Mouse (Mus musculus) limb, embryonic 14.5 days (tissue): Measurements from ENCODE around the gene Spcs2. TPM values are rescaled to one million over a fixed set of nuclear protein-coding genes. Genes with fewer than 3 reads are reported as not detected.
"Not testable (repeated sequence)": the region's sequence is repeated elsewhere in the genome, so short reads cannot be mapped to it uniquely, and the experiment has no call there.

Experiments
- ATAC-seq: fragments of 200-750 bp; cut with Nextera tagmentation; 2 replicates; pipeline ENCODE4 v1.8.0; 2017; ENCODE audit warnings: low read depth, moderate number of reproducible peaks, moderate TSS enrichment; ENCODE audit not compliant: low FRiP score
- DNase-seq: peaks from one replicate; pipeline ENCODE4 v3.0.0-alpha.2; 2015; ENCODE audit warnings: low spot score
- H3K27ac ChIP-seq: fragments of 300-500 bp; sonication (generic); replicated peaks from 2 replicates; pipeline ENCODE4 v1.5.1; 2014; ENCODE audit warnings: low read depth, mild to moderate bottlenecking, low read length, moderate library complexity, mixed read lengths
- H3K27me3 ChIP-seq: fragments of 300-500 bp; sonication (generic); 2 replicates; pipeline ENCODE4 v1.6.1; 2014; ENCODE audit warnings: low read length, mixed read lengths; ENCODE audit not compliant: control insufficient read depth, insufficient read depth
- H3K36me3 ChIP-seq: fragments of 300-500 bp; sonication (generic); 2 replicates; pipeline ENCODE4 v1.6.1; 2014; ENCODE audit warnings: mild to moderate bottlenecking, low read length, moderate library complexity, mixed read lengths; ENCODE audit not compliant: control insufficient read depth, insufficient read depth
- H3K4me1 ChIP-seq: fragments of 300-500 bp; sonication (generic); 2 replicates; pipeline ENCODE4 v1.6.1; 2014; ENCODE audit warnings: antibody characterized with exemption, low read length, mixed read lengths; ENCODE audit not compliant: control insufficient read depth, insufficient read depth
- H3K4me2 ChIP-seq: fragments of 300-500 bp; sonication (generic); replicated peaks from 2 replicates; pipeline ENCODE4 v1.6.1; 2014; ENCODE audit warnings: low read depth, mild to moderate bottlenecking, low read length, moderate library complexity; ENCODE audit not compliant: severe bottlenecking
- H3K4me3 ChIP-seq: fragments of 300-500 bp; sonication (generic); replicated peaks from 2 replicates; pipeline ENCODE4 v1.5.1; 2014; ENCODE audit warnings: low read length
- H3K9ac ChIP-seq: fragments of 300-500 bp; sonication (generic); 2 replicates; pipeline ENCODE4 v1.6.1; 2014; ENCODE audit warnings: mild to moderate bottlenecking, low read depth, low read length, moderate library complexity; ENCODE audit not compliant: severe bottlenecking
- H3K9me3 ChIP-seq: fragments of 300-500 bp; sonication (generic); 2 replicates; pipeline ENCODE4 v1.6.1; 2016; ENCODE audit warnings: low read length; ENCODE audit not compliant: control insufficient read depth
- POLR2A ChIP-seq: fragments of 200-500 bp; IDR thresholded peaks from 2 replicates; pipeline ENCODE4 v1.8.0; 2012; ENCODE audit warnings: inconsistent platforms, mild to moderate bottlenecking, moderate library complexity, borderline replicate concordance; ENCODE audit not compliant: insufficient read depth, insufficient read length; ENCODE audit errors: extremely low read depth
- WGBS: fragments of 180-500 bp; shearing (Covaris S2); extraction: QIAGEN DNeasy Blood & Tissue Kit; methylation state at CpG from one replicate; pipeline ENCODE4 v1.1.7; 2014; 5-methylcytosine and 5-hydroxymethylcytosine counted together
- polyA plus RNA-seq, 2 experiments: library from polyadenylated mRNA; depleted of rRNA in 1 of 2; stranded (reverse) in 1 of 2; unstranded in 1 of 2; fragments of >200 nt; fragmentation: Nextera tagmentation in 1 of 2; extraction: Ambion mirVana in 1 of 2; gene quantifications; 2 replicates each; pipeline versions ENCODE4 v1.2.1 to v1.2.3; 2012 to 2014

Spcs2 gene
- polyA plus RNA-seq, 2 experiments = 115 to 301 TPM

DNA sequence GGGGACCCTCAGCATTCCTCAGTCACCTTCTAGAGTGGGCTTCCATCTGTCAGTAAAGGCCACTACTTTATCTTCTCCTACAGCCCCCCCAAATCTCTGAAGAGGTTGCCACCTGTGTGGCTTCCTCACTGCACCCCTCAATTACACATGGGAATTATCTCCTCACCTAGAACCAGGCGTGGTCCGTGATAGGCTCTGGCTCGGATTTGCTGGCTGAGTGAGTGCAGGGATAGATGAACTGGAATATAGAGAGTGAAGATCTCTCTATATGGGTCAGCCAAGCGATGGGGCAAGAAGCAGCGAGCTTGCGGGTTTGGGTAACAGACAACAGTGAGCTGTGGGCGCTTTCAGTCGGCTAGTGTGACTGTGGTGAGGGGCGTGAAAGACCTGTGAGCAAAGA, 37.8 kb downstream of the Spcs2 start:
- no peak for ATAC-seq
- H3K9me3 ChIP-seq = no peaks in the 10 kb centered on the region

DNA sequence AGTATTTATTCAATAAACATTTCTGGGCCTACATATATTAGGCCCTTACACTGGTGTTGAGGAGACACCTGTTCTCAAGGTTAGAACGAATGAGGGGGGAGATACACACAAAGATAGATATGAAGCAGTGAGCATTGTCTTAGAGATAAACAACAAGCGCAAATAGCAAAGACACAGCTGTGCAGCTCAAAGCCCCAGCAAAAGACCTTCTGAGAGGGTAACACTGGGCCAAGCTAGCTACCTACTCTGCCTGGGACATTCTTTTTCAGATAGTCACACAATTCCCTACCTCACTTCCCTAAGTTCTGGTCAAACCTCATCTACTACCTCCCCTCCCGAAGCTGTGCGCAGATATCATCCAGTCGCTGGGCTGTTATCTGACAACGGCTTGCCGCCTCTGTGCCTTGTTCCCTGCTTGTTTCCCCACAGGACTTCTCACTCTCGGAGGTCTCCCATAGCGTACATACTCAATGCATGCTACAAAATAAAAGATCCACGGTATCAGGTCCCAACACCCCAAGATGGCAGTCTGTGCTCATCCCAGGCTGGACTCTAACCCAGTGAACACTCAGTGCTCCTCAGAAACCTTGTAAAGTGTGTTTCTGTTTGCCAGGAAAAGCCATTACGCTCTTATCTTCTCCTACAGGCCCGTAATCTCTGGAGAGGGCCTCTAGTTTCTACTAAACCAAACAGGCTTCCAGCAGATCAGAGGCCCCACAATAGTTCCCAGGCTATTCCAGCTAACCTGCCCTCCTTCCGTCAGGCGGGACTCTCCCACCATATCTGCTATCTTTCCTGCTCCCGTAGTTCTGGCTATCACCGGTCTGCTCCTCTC, 38.4 kb downstream of the Spcs2 start:
- no peak overlapping the region for H3K27ac ChIP-seq
- H3K27me3 ChIP-seq = no peaks in the 10 kb centered on the region
- no peaks in the 10 kb centered on the region for H3K36me3 ChIP-seq
- no peak for DNase-seq
- no peak overlapping the region for H3K4me2 ChIP-seq
- TF ChIP-seq POLR2A = no peak
- H3K4me3 ChIP-seq = no peak overlapping the region
- no peak for ATAC-seq
- H3K9me3 ChIP-seq = no peaks in the 10 kb centered on the region
- no peak overlapping the region for H3K9ac ChIP-seq
- no peaks in the 10 kb centered on the region for H3K4me1 ChIP-seq
- 78% methylated on average over 16 of the region's 16 CpGs for WGBS

More for the DNA sequence above, 37.8 kb downstream of the Spcs2 start:
- Histone ChIP-seq H3K27ac (no peak overlapping the region), H3K36me3 (no peaks in the 10 kb centered on the region), H3K4me2 (no peak overlapping the region), H3K9ac (no peak overlapping the region), H3K4me3 (no peak overlapping the region), H3K27me3 (no peaks in the 10 kb centered on the region), H3K4me1 (no peaks in the 10 kb centered on the region)
- WGBS = 86% methylated on average over 9 of the region's 9 CpGs
- TF ChIP-seq POLR2A = no peak
- no peak for DNase-seq

DNA sequence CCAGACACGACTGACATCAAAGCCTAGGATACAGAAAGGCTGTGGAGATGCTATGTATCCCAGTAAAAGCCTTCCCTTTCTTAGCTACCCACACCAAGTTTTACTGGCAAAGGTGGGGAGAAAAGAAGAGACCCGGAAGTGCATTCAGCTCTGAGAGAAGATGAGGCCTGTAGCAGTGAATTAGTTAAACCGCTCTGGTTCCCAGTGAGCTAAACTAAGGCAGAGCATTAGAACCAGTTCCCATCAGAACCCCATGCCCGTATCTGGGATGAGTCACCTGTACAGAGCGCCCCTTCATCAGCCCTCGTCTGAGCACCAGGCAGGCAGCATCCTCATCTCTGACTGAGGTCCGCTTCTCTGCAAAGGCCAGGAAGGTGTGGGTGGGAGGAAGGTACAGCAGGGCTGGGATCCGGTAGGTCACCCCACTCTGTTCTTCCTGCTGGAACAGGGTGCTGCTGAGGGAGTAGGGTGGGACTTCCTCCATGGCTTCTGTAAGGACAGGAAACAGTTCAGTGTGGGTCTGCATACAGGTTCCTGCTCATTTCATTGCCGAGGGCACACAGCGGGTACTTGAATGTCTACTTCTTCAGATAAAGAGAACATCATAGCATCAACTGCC, 40.1 kb downstream of the Spcs2 start:
- WGBS = 86% methylated on average over 10 of the region's 10 CpGs
- Histone ChIP-seq H3K4me3 (no peak overlapping the region), H3K4me2 (no peak overlapping the region), H3K27me3 (no peaks in the 10 kb centered on the region), H3K9me3 (no peaks in the 10 kb centered on the region), H3K4me1 (no peaks in the 10 kb centered on the region), H3K9ac (no peak overlapping the region), H3K27ac (no peak overlapping the region), H3K36me3 (no peaks in the 10 kb centered on the region)
- DNase-seq (no peak), ATAC-seq (no peak)
- no peak for TF ChIP-seq POLR2A

- Histone ChIP-seq H3K4me2 (no peak overlapping the region), H3K4me1 (no peaks in the 10 kb centered on the region), H3K9me3 (no peaks in the 10 kb centered on the region), H3K4me3 (no peak overlapping the region), H3K27me3 (no peaks in the 10 kb centered on the region), H3K27ac (no peak overlapping the region), H3K36me3 (no peaks in the 10 kb centered on the region), H3K9ac (no peak overlapping the region)
- 80% methylated on average over 5 of the region's 5 CpGs for WGBS
- no peak for TF ChIP-seq POLR2A
- ATAC-seq (no peak), DNase-seq (no peak)
These were observed 40.8 kb downstream of the Spcs2 start for GRCm38 (mm10) chr7:99822426-99822825.

DNA sequence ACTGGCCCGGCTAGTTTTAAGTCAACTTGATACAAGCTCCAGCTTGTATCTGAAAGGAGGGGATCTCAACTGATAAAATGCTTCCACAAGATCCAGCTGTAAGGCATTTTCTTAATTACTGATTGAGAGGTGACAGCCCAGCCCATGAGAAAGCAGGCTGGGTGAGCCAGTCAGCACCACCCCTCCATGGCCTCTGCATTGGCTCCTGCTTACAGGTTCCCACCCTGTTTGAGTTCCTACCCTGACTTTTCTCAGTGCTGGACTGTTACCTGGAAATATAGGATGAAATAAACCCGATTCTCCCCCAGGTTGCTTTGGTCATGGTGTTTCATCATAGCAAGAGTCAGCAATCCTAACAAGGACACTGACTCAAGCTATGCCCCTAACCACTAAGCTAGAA, 41.3 kb downstream of the Spcs2 start:
- TF ChIP-seq POLR2A = no peak
- WGBS = 73% methylated on average over 2 of the region's 2 CpGs
- no peak for DNase-seq
- H3K9me3 ChIP-seq = no peaks in the 10 kb centered on the region
- ATAC-seq = no peak
- H3K4me1 ChIP-seq = no peaks in the 10 kb centered on the region
- H3K27me3 ChIP-seq = no peaks in the 10 kb centered on the region
- no peak overlapping the region for H3K4me2 ChIP-seq
- no peak overlapping the region for H3K27ac ChIP-seq
- H3K36me3 ChIP-seq = no peaks in the 10 kb centered on the region
- no peak overlapping the region for H3K4me3 ChIP-seq
- H3K9ac ChIP-seq = no peak overlapping the region

- not testable (repeated sequence) for H3K9me3 ChIP-seq, ATAC-seq, H3K4me2 ChIP-seq, H3K27me3 ChIP-seq, H3K27ac ChIP-seq, H3K4me3 ChIP-seq, H3K4me1 ChIP-seq, H3K9ac ChIP-seq, H3K36me3 ChIP-seq, DNase-seq
- 25% methylated on average over 9 of the region's 9 CpGs for WGBS
These were observed 45.0 kb downstream of the Spcs2 start for GRCm38 (mm10) chr7:99818181-99818725.
